ENCODE assay signal across 30 mouse cellular contexts in genomic region chr13:99037131-99037530, GRCm38 (mm10). TPM values are rescaled to one million over a fixed set of nuclear protein-coding genes. Genes with fewer than 3 reads are reported as not detected.
DNase-seq lines count a peak whose midpoint lies in the region; ATAC-seq and TF ChIP-seq lines count a peak whose summit lies in the region.
"Had no signal": no experiment of that assay in that cellular context is flagged by ENCODE, and none has a peak within 500 bp of the region (broad histone marks: within the 10 kb centered on the region; RNA-seq: fewer than 3 reads in every experiment).

No protein-coding gene starts in this region.

- H3K27ac ChIP-seq in intestine, postnatal 0 days (ENCODE audit: low read depth, low read length): no peak overlapping the region
- no peak overlapping the region for H3K27ac ChIP-seq in intestine, embryonic 15.5 days
- H3K27ac ChIP-seq in neural tube, embryonic 11.5 days (ENCODE audit: low read depth, low read length): no peak overlapping the region
- no peak overlapping the region for H3K27ac ChIP-seq in neural tube, embryonic 15.5 days (replicated peaks)
- peak overlapping the region; percentile 37; the same call in 1 of the 2 replicates for H3K27ac ChIP-seq in ES-Bruce4 (ENCODE audit: insufficient read depth, low read length)
- H3K27ac ChIP-seq in midbrain, embryonic 15.5 days: no peak overlapping the region
- no peak overlapping the region for H3K27ac ChIP-seq in midbrain, embryonic 13.5 days
- H3K27ac ChIP-seq: embryonic facial prominence, embryonic 12.5 days; embryonic facial prominence, embryonic 15.5 days; gastrocnemius, adult 2 months; heart, embryonic 15.5 days; hindbrain, embryonic 10.5 days; hindbrain, embryonic 13.5 days had no signal

- no peaks in the 10 kb centered on the region for H3K36me3 ChIP-seq in intestine, postnatal 0 days (ENCODE audit: control insufficient read depth, insufficient read depth)
- no peaks in the 10 kb centered on the region for H3K36me3 ChIP-seq in intestine, embryonic 15.5 days
- no peaks in the 10 kb centered on the region for H3K36me3 ChIP-seq in neural tube, embryonic 11.5 days (ENCODE audit: control insufficient read depth, insufficient read depth, low read length)
- no peaks in the 10 kb centered on the region for H3K36me3 ChIP-seq in neural tube, embryonic 15.5 days
- H3K36me3 ChIP-seq in ES-Bruce4 (ENCODE audit: control insufficient read depth, insufficient read depth, low read length, poor library complexity, severe bottlenecking): no peaks in the 10 kb centered on the region
- no peaks in the 10 kb centered on the region for H3K36me3 ChIP-seq in midbrain, embryonic 15.5 days (replicated peaks)
- no peaks in the 10 kb centered on the region for H3K36me3 ChIP-seq in midbrain, embryonic 13.5 days
- H3K36me3 ChIP-seq: embryonic facial prominence, embryonic 12.5 days; embryonic facial prominence, embryonic 15.5 days; heart, embryonic 15.5 days; hindbrain, embryonic 10.5 days; hindbrain, embryonic 13.5 days had no signal

- DNase-seq in neural tube, embryonic 11.5 days (ENCODE audit: low spot score): no peak
- peak; percentile 88 for DNase-seq in R1 (ENCODE audit: low read depth, low spot score)
- DNase-seq: adrenal gland, adult 2 months; adrenal gland, postnatal 14 days; cerebellum, adult 11 months; cerebellum, adult 2 months; cerebellum, adult 9-11 months; cerebellum, postnatal 25 days; forebrain, postnatal 0 days; gastrocnemius, adult 2 months; gastrocnemius, postnatal 14 days; heart, adult 18-20 months; heart, postnatal 10 days; heart, postnatal 36 days had no signal

- no peak for TF ChIP-seq POLR2A in ES-Bruce4 (IDR thresholded peaks at IDR 0.05; ENCODE audit: insufficient read depth, low read length)

- peak; percentile 32; the same call in 1 of the 2 replicates for ATAC-seq in intestine, postnatal 0 days
- ATAC-seq in intestine, embryonic 15.5 days: no peak
- peak; percentile 27; the same call in 1 of the 2 replicates for ATAC-seq in neural tube, embryonic 11.5 days (ENCODE audit: insufficient read depth, low FRiP score, low TSS enrichment)
- ATAC-seq in neural tube, embryonic 15.5 days (ENCODE audit: low FRiP score): no peak
- ATAC-seq in midbrain, embryonic 15.5 days (replicated peaks): no peak
- ATAC-seq in midbrain, embryonic 13.5 days: no peak
- ATAC-seq: forebrain, embryonic 14.5 days; forebrain, postnatal 0 days; hindbrain, embryonic 16.5 days had no signal

- 76% methylated on average over 4 of the region's 4 CpGs for WGBS in intestine, postnatal 0 days
- 85% methylated on average over 4 of the region's 4 CpGs for WGBS in intestine, embryonic 15.5 days
- 86% methylated on average over 4 of the region's 4 CpGs for WGBS in neural tube, embryonic 11.5 days
- 95% methylated on average over 4 of the region's 4 CpGs for WGBS in neural tube, embryonic 15.5 days
- WGBS in midbrain, embryonic 15.5 days: 88% methylated on average over 4 of the region's 4 CpGs
- 92% methylated on average over 4 of the region's 4 CpGs for WGBS in midbrain, embryonic 13.5 days

- no peak overlapping the region for H3K4me3 ChIP-seq in intestine, postnatal 0 days (ENCODE audit: low read depth, low read length)
- no peak overlapping the region for H3K4me3 ChIP-seq in intestine, embryonic 15.5 days (replicated peaks)
- no peak overlapping the region for H3K4me3 ChIP-seq in neural tube, embryonic 11.5 days (ENCODE audit: low read depth, low read length)
- H3K4me3 ChIP-seq in neural tube, embryonic 15.5 days (replicated peaks): no peak overlapping the region
- no peak overlapping the region for H3K4me3 ChIP-seq in ES-Bruce4 (ENCODE audit: low read depth, low read length)
- H3K4me3 ChIP-seq in midbrain, embryonic 15.5 days: no peak overlapping the region
- H3K4me3 ChIP-seq in midbrain, embryonic 13.5 days (replicated peaks): no peak overlapping the region
- H3K4me3 ChIP-seq: embryonic facial prominence, embryonic 12.5 days; embryonic facial prominence, embryonic 15.5 days; gastrocnemius, adult 2 months; heart, embryonic 15.5 days; hindbrain, embryonic 10.5 days; hindbrain, embryonic 13.5 days had no signal

- TF ChIP-seq CTCF in intestine, postnatal 0 days (IDR thresholded peaks at IDR 0.05; ENCODE audit: low read depth): no peak
- TF ChIP-seq CTCF in ES-Bruce4 (IDR thresholded peaks at IDR 0.05; ENCODE audit: low read depth, low read length): no peak

- H3K9me3 ChIP-seq in intestine, postnatal 0 days (ENCODE audit: control insufficient read depth): no peaks in the 10 kb centered on the region
- no peaks in the 10 kb centered on the region for H3K9me3 ChIP-seq in intestine, embryonic 15.5 days
- no peaks in the 10 kb centered on the region for H3K9me3 ChIP-seq in neural tube, embryonic 11.5 days (ENCODE audit: control insufficient read depth, low read length)
- no peaks in the 10 kb centered on the region for H3K9me3 ChIP-seq in neural tube, embryonic 15.5 days (replicated peaks)
- peaks cover 4% of the 10 kb centered on the region; the same call in 1 of the 2 replicates for H3K9me3 ChIP-seq in ES-Bruce4 (replicated peaks; ENCODE audit: control insufficient read depth, insufficient read depth, low read length, poor library complexity, severe bottlenecking)
- no peaks in the 10 kb centered on the region for H3K9me3 ChIP-seq in midbrain, embryonic 15.5 days
- H3K9me3 ChIP-seq in midbrain, embryonic 13.5 days: no peaks in the 10 kb centered on the region
- H3K9me3 ChIP-seq: embryonic facial prominence, embryonic 12.5 days; embryonic facial prominence, embryonic 15.5 days; heart, embryonic 15.5 days; hindbrain, embryonic 10.5 days; hindbrain, embryonic 13.5 days had no signal

- no peak overlapping the region for H3K4me2 ChIP-seq in intestine, postnatal 0 days (replicated peaks; ENCODE audit: low read depth)
- H3K4me2 ChIP-seq in intestine, embryonic 15.5 days (replicated peaks): no peak overlapping the region
- no peak overlapping the region for H3K4me2 ChIP-seq in neural tube, embryonic 11.5 days (ENCODE audit: low read depth)
- no peak overlapping the region for H3K4me2 ChIP-seq in neural tube, embryonic 15.5 days
- no peak overlapping the region for H3K4me2 ChIP-seq in midbrain, embryonic 15.5 days
- no peak overlapping the region for H3K4me2 ChIP-seq in midbrain, embryonic 13.5 days (replicated peaks)
- H3K4me2 ChIP-seq: embryonic facial prominence, embryonic 12.5 days; embryonic facial prominence, embryonic 15.5 days; heart, embryonic 11.5 days; heart, embryonic 15.5 days; hindbrain, embryonic 13.5 days had no signal

- H3K27me3 ChIP-seq in intestine, postnatal 0 days (replicated peaks; ENCODE audit: control insufficient read depth, insufficient read depth, low read length): no peaks in the 10 kb centered on the region
- H3K27me3 ChIP-seq in intestine, embryonic 15.5 days (replicated peaks): no peaks in the 10 kb centered on the region
- no peaks in the 10 kb centered on the region for H3K27me3 ChIP-seq in neural tube, embryonic 11.5 days (ENCODE audit: control insufficient read depth, insufficient read depth, low read length)
- no peaks in the 10 kb centered on the region for H3K27me3 ChIP-seq in neural tube, embryonic 15.5 days (replicated peaks)
- H3K27me3 ChIP-seq in ES-Bruce4 (ENCODE audit: control insufficient read depth, insufficient read depth, low read length, poor library complexity, severe bottlenecking): no peaks in the 10 kb centered on the region
- H3K27me3 ChIP-seq in midbrain, embryonic 15.5 days (replicated peaks): no peaks in the 10 kb centered on the region
- H3K27me3 ChIP-seq in midbrain, embryonic 13.5 days: peaks cover 5% of the 10 kb centered on the region; the same call in 1 of the 2 replicates
- H3K27me3 ChIP-seq: embryonic facial prominence, embryonic 12.5 days; embryonic facial prominence, embryonic 15.5 days; heart, embryonic 15.5 days; hindbrain, embryonic 13.5 days had no signal

- no peaks in the 10 kb centered on the region for H3K4me1 ChIP-seq in intestine, postnatal 0 days (replicated peaks; ENCODE audit: control insufficient read depth, insufficient read depth, low read length)
- 0 out of 2 replicates have a peak, but pooled peaks cover 3% of the 10 kb centered on the region for H3K4me1 ChIP-seq in intestine, embryonic 15.5 days (replicated peaks)
- peaks cover 4% of the 10 kb centered on the region; the same call in 1 of the 2 replicates for H3K4me1 ChIP-seq in neural tube, embryonic 11.5 days (ENCODE audit: control insufficient read depth, insufficient read depth, low read length)
- peaks cover 12% of the 10 kb centered on the region for H3K4me1 ChIP-seq in neural tube, embryonic 15.5 days
- H3K4me1 ChIP-seq in ES-Bruce4 (ENCODE audit: control insufficient read depth, insufficient read depth, low read length): peaks cover 26% of the 10 kb centered on the region
- no peaks in the 10 kb centered on the region for H3K4me1 ChIP-seq in midbrain, embryonic 15.5 days
- H3K4me1 ChIP-seq in midbrain, embryonic 13.5 days (replicated peaks): peaks cover 4% of the 10 kb centered on the region

- peak; percentile 69; the same call in 1 of the 2 replicates for TF ChIP-seq EP300 in ES-Bruce4 (IDR thresholded peaks at IDR 0.05; ENCODE audit: insufficient read depth, low read depth, low read length)

- no peak overlapping the region for H3K9ac ChIP-seq in intestine, postnatal 0 days (ENCODE audit: low read depth, low read length)
- H3K9ac ChIP-seq in intestine, embryonic 15.5 days: no peak overlapping the region
- no peak overlapping the region for H3K9ac ChIP-seq in neural tube, embryonic 11.5 days (ENCODE audit: low read length)
- H3K9ac ChIP-seq in neural tube, embryonic 15.5 days (replicated peaks): no peak overlapping the region
- no peak overlapping the region for H3K9ac ChIP-seq in ES-Bruce4 (ENCODE audit: low read depth, poor library complexity, severe bottlenecking)
- no peak overlapping the region for H3K9ac ChIP-seq in midbrain, embryonic 15.5 days
- H3K9ac ChIP-seq in midbrain, embryonic 13.5 days (replicated peaks): no peak overlapping the region
- H3K9ac ChIP-seq: embryonic facial prominence, embryonic 12.5 days; embryonic facial prominence, embryonic 15.5 days; forebrain, postnatal 0 days; heart, embryonic 15.5 days; hindbrain, embryonic 13.5 days had no signal

RNA-seq across cellular contexts. Expression of gene 1700024P04Rik, which starts 52.8 kb away (rescaled TPM):
- polyA plus RNA-seq in intestine, postnatal 0 days (2015; fragmentation: Nextera tagmentation; extraction: Ambion mirVana): not detected in 2 replicates
- not detected in 2 replicates for polyA plus RNA-seq in intestine, embryonic 15.5 days (2015; fragmentation: Nextera tagmentation; extraction: Ambion mirVana)
- not detected in 2 replicates for polyA plus RNA-seq in neural tube, embryonic 11.5 days (2014; fragmentation: Nextera tagmentation; extraction: Ambion mirVana)
- polyA plus RNA-seq in neural tube, embryonic 15.5 days (2015; fragmentation: Nextera tagmentation; extraction: Ambion mirVana): not detected in 2 replicates
- not detected in 2 replicates for polyA plus RNA-seq in ES-Bruce4 (2011; ENCODE audit: insufficient read depth, insufficient read length, low read depth, missing spikeins)
- polyA plus RNA-seq in midbrain, embryonic 15.5 days (2015; fragmentation: Nextera tagmentation; extraction: Ambion mirVana): not detected in 2 replicates
- polyA plus RNA-seq in midbrain, embryonic 13.5 days (2015; fragmentation: Nextera tagmentation; extraction: Ambion mirVana): not detected in 2 replicates
- polyA plus RNA-seq: adrenal gland, adult 2 months; cerebellum, adult 2 months; embryonic facial prominence, embryonic 12.5 days; embryonic facial prominence, embryonic 15.5 days; forebrain, embryonic 11.5 days; forebrain, embryonic 14.5 days; forebrain, postnatal 0 days; frontal cortex, adult 2 months; heart, embryonic 11.5 days; heart, embryonic 15.5 days; hindbrain, embryonic 10.5 days; hindbrain, embryonic 13.5 days; hindbrain, embryonic 16.5 days had no signal

Comparison
In these comparisons a context has a peak if more than half of its experiments do, and no peak if none do; other contexts are left out.
1. ATAC-seq: peak in intestine, postnatal 0 days (single experiment) and neural tube, embryonic 11.5 days (single experiment); none in intestine, embryonic 15.5 days (single experiment), neural tube, embryonic 15.5 days (single experiment), midbrain, embryonic 15.5 days (single experiment) and midbrain, embryonic 13.5 days (single experiment).